Mouse (Mus musculus) limb, embryonic 12.5 days (tissue): ENCODE measurements around the gene Gfra1. TPM values are rescaled to one million over a fixed set of nuclear protein-coding genes. Genes with fewer than 3 reads are reported as not detected.

Experiments used
- ATAC-seq: fragments of 200-750 bp; cut with Nextera tagmentation; 2 replicates; pipeline ENCODE4 v1.8.0; 2017; ENCODE audit warnings: low read depth, moderate TSS enrichment; ENCODE audit not compliant: insufficient number of reproducible peaks, insufficient read depth, low FRiP score, low TSS enrichment
- H3K27ac ChIP-seq: fragments of 300-500 bp; sonication (generic); 2 replicates; pipeline ENCODE4 v1.5.1; 2016; ENCODE audit warnings: mild to moderate bottlenecking, moderate library complexity
- H3K27me3 ChIP-seq: fragments of 300-500 bp; sonication (generic); 2 replicates; pipeline ENCODE4 v1.6.1; 2016; ENCODE audit warnings: mild to moderate bottlenecking, moderate library complexity
- H3K36me3 ChIP-seq: fragments of 300-500 bp; sonication (generic); 2 replicates; pipeline ENCODE4 v1.6.1; 2016; ENCODE audit warnings: mild to moderate bottlenecking, moderate library complexity
- H3K4me1 ChIP-seq: fragments of 300-500 bp; sonication (generic); replicated peaks from 2 replicates; pipeline ENCODE4 v1.6.1; 2016
- H3K4me2 ChIP-seq: fragments of 300-500 bp; sonication (generic); 2 replicates; pipeline ENCODE4 v1.6.1; 2016; ENCODE audit warnings: mild to moderate bottlenecking, moderate library complexity
- H3K4me3 ChIP-seq: fragments of 300-500 bp; sonication (generic); replicated peaks from 2 replicates; pipeline ENCODE4 v1.5.1; 2016; ENCODE audit warnings: mild to moderate bottlenecking
- H3K9ac ChIP-seq: fragments of 300-500 bp; sonication (generic); replicated peaks from 2 replicates; pipeline ENCODE4 v1.6.1; 2016; ENCODE audit warnings: mild to moderate bottlenecking, moderate library complexity
- H3K9me3 ChIP-seq: fragments of 300-500 bp; sonication (generic); 2 replicates; pipeline ENCODE4 v1.6.1; 2016; ENCODE audit warnings: mild to moderate bottlenecking, moderate library complexity
- WGBS: fragments of 180-500 bp; shearing (Covaris S2); methylation state at CpG from one replicate; pipeline ENCODE4 v1.1.7; 2016; 5-methylcytosine and 5-hydroxymethylcytosine counted together
- polyA plus RNA-seq: library from polyadenylated mRNA; unstranded; fragments of >200 nt; fragmentation: Nextera tagmentation; extraction: Ambion mirVana; gene quantifications from 2 replicates; pipeline ENCODE4 v1.2.1, GENCODE M21; 2016

Gfra1 gene
- polyA plus RNA-seq, 1 experiment from 2014 or later, result 17.0 TPM

- 92% methylated on average over 5 of the region's 5 CpGs for WGBS
- H3K27me3 ChIP-seq, result no peaks in the 10 kb centered on the region
- H3K36me3 ChIP-seq, result no peaks in the 10 kb centered on the region
- no peak overlapping the region for H3K4me3 ChIP-seq
- peaks cover 30% of the 10 kb centered on the region for H3K9me3 ChIP-seq
- no peak for ATAC-seq
- peaks cover 4% of the 10 kb centered on the region; the same call in 1 of the 2 replicates for H3K4me1 ChIP-seq
- H3K4me2 ChIP-seq, result no peak overlapping the region
- no peak overlapping the region for H3K9ac ChIP-seq
- H3K27ac ChIP-seq, result no peak overlapping the region
Measured at GRCm38 (mm10) chr19:58315681-58316080, 140.0 kb downstream of the Gfra1 start.

- WGBS, result 89% methylated on average over 5 of the region's 5 CpGs
- H3K27ac ChIP-seq, result no peak overlapping the region
- H3K9me3 ChIP-seq, result peaks cover 30% of the 10 kb centered on the region
- no peaks in the 10 kb centered on the region for H3K36me3 ChIP-seq
- no peaks in the 10 kb centered on the region for H3K27me3 ChIP-seq
- no peak overlapping the region for H3K4me2 ChIP-seq
- no peak for ATAC-seq
- peaks cover 9% of the 10 kb centered on the region for H3K4me1 ChIP-seq
- no peak overlapping the region for H3K9ac ChIP-seq
- no peak overlapping the region for H3K4me3 ChIP-seq
Measured at GRCm38 (mm10) chr19:58314631-58315030, 141.1 kb downstream of the Gfra1 start.

- no peak overlapping the region for H3K4me3 ChIP-seq
- H3K9ac ChIP-seq, result no peak overlapping the region
- H3K4me1 ChIP-seq, result peaks cover 9% of the 10 kb centered on the region
- ATAC-seq, result no peak
- no peak overlapping the region for H3K27ac ChIP-seq
- H3K4me2 ChIP-seq, result no peak overlapping the region
- H3K9me3 ChIP-seq, result peaks cover 30% of the 10 kb centered on the region
- no peaks in the 10 kb centered on the region for H3K27me3 ChIP-seq
- WGBS, result 78% methylated on average over 2 of the region's 2 CpGs
- H3K36me3 ChIP-seq, result no peaks in the 10 kb centered on the region
Measured at GRCm38 (mm10) chr19:58313785-58314184, 141.9 kb downstream of the Gfra1 start.

- Histone ChIP-seq H3K36me3 (no peaks in the 10 kb centered on the region), H3K9ac (no peak overlapping the region)
Measured at GRCm38 (mm10) chr19:58312492-58312891, 143.2 kb downstream of the Gfra1 start.

GRCm38 (mm10) chr19:58310334-58311315 is 145.1 kb downstream of the Gfra1 start:
- Histone ChIP-seq H3K9me3 (peaks cover 23% of the 10 kb centered on the region), H3K4me2 (no peak overlapping the region), H3K9ac (no peak overlapping the region), H3K27me3 (no peaks in the 10 kb centered on the region), H3K27ac (no peak overlapping the region), H3K4me1 (peaks cover 9% of the 10 kb centered on the region), H3K36me3 (no peaks in the 10 kb centered on the region), H3K4me3 (no peak overlapping the region)
- ATAC-seq, result no peak
- WGBS, result 65% methylated on average over 12 of the region's 12 CpGs

More at GRCm38 (mm10) chr19:58312492-58312891, 143.2 kb downstream of the Gfra1 start:
- Histone ChIP-seq H3K27me3 (no peaks in the 10 kb centered on the region), H3K9me3 (peaks cover 26% of the 10 kb centered on the region), H3K4me3 (no peak overlapping the region), H3K27ac (no peak overlapping the region), H3K4me1 (peaks cover 9% of the 10 kb centered on the region), H3K4me2 (no peak overlapping the region)
- no peak for ATAC-seq
- 82% methylated on average over 2 of the region's 2 CpGs for WGBS

GRCm38 (mm10) chr19:58309620-58310275 is 146.0 kb downstream of the Gfra1 start:
- H3K9ac ChIP-seq, result no peak overlapping the region
- H3K4me1 ChIP-seq, result peaks cover 9% of the 10 kb centered on the region
- no peaks in the 10 kb centered on the region for H3K36me3 ChIP-seq
- WGBS, result 76% methylated on average over 14 of the region's 14 CpGs
- H3K4me3 ChIP-seq, result no peak overlapping the region
- ATAC-seq, result no peak
- no peak overlapping the region for H3K27ac ChIP-seq
- H3K27me3 ChIP-seq, result no peaks in the 10 kb centered on the region
- H3K9me3 ChIP-seq, result peaks cover 14% of the 10 kb centered on the region
- no peak overlapping the region for H3K4me2 ChIP-seq

GRCm38 (mm10) chr19:58301105-58301504 is 154.6 kb downstream of the Gfra1 start:
- Histone ChIP-seq H3K4me3 (no peak overlapping the region), H3K36me3 (no peaks in the 10 kb centered on the region), H3K4me1 (peaks cover 22% of the 10 kb centered on the region), H3K27ac (no peak overlapping the region), H3K9ac (no peak overlapping the region), H3K27me3 (no peaks in the 10 kb centered on the region), H3K9me3 (0 out of 2 replicates have a peak, but pooled peaks cover 3% of the 10 kb centered on the region), H3K4me2 (no peak overlapping the region)
- 70% methylated on average over 7 of the region's 7 CpGs for WGBS
- ATAC-seq, result no peak

- 70% methylated on average over 2 of the region's 2 CpGs for WGBS
- no peaks in the 10 kb centered on the region for H3K36me3 ChIP-seq
- no peak overlapping the region for H3K4me2 ChIP-seq
- no peak overlapping the region for H3K9ac ChIP-seq
- no peak overlapping the region for H3K4me3 ChIP-seq
- H3K9me3 ChIP-seq, result 0 out of 2 replicates have a peak, but pooled peaks cover 3% of the 10 kb centered on the region
- no peak for ATAC-seq
- H3K4me1 ChIP-seq, result peaks cover 22% of the 10 kb centered on the region
- H3K27me3 ChIP-seq, result no peaks in the 10 kb centered on the region
- no peak overlapping the region for H3K27ac ChIP-seq
Measured at GRCm38 (mm10) chr19:58297926-58298325, 157.8 kb downstream of the Gfra1 start.

- Histone ChIP-seq H3K4me2 (no peak overlapping the region), H3K27ac (no peak overlapping the region), H3K27me3 (no peaks in the 10 kb centered on the region), H3K9ac (no peak overlapping the region), H3K4me3 (no peak overlapping the region), H3K9me3 (no peaks in the 10 kb centered on the region), H3K4me1 (peaks cover 22% of the 10 kb centered on the region), H3K36me3 (no peaks in the 10 kb centered on the region)
- 37% methylated on average over 7 of the region's 7 CpGs for WGBS
- ATAC-seq, result no peak
Measured at GRCm38 (mm10) chr19:58296842-58297190, 158.9 kb downstream of the Gfra1 start.

GRCm38 (mm10) chr19:58295986-58296841 is 159.5 kb downstream of the Gfra1 start:
- Histone ChIP-seq H3K9me3 (no peaks in the 10 kb centered on the region), H3K27me3 (no peaks in the 10 kb centered on the region), H3K4me3 (no peak overlapping the region), H3K4me2 (no peak overlapping the region), H3K9ac (no peak overlapping the region), H3K27ac (no peak overlapping the region), H3K36me3 (no peaks in the 10 kb centered on the region), H3K4me1 (peaks cover 22% of the 10 kb centered on the region)
- 85% methylated on average over 14 of the region's 14 CpGs for WGBS
- ATAC-seq, result no peak

GRCm38 (mm10) chr19:58288145-58288544 is 167.6 kb downstream of the Gfra1 start:
- ATAC-seq, result no peak
- no peaks in the 10 kb centered on the region for H3K9me3 ChIP-seq
- no peak overlapping the region for H3K9ac ChIP-seq
- no peak overlapping the region for H3K27ac ChIP-seq
- peaks cover 6% of the 10 kb centered on the region for H3K4me1 ChIP-seq
- no peaks in the 10 kb centered on the region for H3K36me3 ChIP-seq
- 55% methylated on average over 6 of the region's 6 CpGs for WGBS
- no peak overlapping the region for H3K4me2 ChIP-seq
- H3K4me3 ChIP-seq, result no peak overlapping the region
- no peaks in the 10 kb centered on the region for H3K27me3 ChIP-seq
